Mouse (Mus musculus) heart, embryonic 16.5 days (tissue): Measurements from ENCODE around the gene Ccdc33. TPM values are rescaled to one million over a fixed set of nuclear protein-coding genes. Genes with fewer than 3 reads are reported as not detected.

ENCODE experiments used
- ATAC-seq: fragments of 200-750 bp; cut with Nextera tagmentation; replicated peaks from 2 replicates; pipeline ENCODE4 v1.8.0; 2017; ENCODE audit warnings: moderate number of reproducible peaks; ENCODE audit not compliant: insufficient read depth, low FRiP score; ENCODE audit errors: extremely low read depth
- H3K27ac ChIP-seq: fragments of 300-500 bp; sonication (generic); 2 replicates; pipeline ENCODE4 v1.5.1; 2014; ENCODE audit warnings: mild to moderate bottlenecking, low read length, control low read depth, moderate library complexity
- H3K27me3 ChIP-seq: fragments of 300-500 bp; sonication (generic); 2 replicates; pipeline ENCODE4 v1.6.1; 2014; ENCODE audit warnings: low read length, mixed read lengths; ENCODE audit not compliant: control insufficient read depth, insufficient read depth
- H3K36me3 ChIP-seq: fragments of 300-500 bp; sonication (generic); 2 replicates; pipeline ENCODE4 v1.6.1; 2014; ENCODE audit not compliant: control insufficient read depth, insufficient read depth
- H3K4me1 ChIP-seq: fragments of 300-500 bp; sonication (generic); 2 replicates; pipeline ENCODE4 v1.6.1; 2014; ENCODE audit warnings: low read length, mixed read lengths; ENCODE audit not compliant: control insufficient read depth, insufficient read depth
- H3K4me2 ChIP-seq: fragments of 300-500 bp; sonication (generic); 2 replicates; pipeline ENCODE4 v1.6.1; 2014; ENCODE audit warnings: low read depth, mild to moderate bottlenecking, control low read depth, low read length
- H3K4me3 ChIP-seq: fragments of 300-500 bp; sonication (generic); 2 replicates; pipeline ENCODE4 v1.5.1; 2014; ENCODE audit warnings: mild to moderate bottlenecking, control low read depth, low read length
- H3K9ac ChIP-seq: fragments of 300-500 bp; sonication (generic); 2 replicates; pipeline ENCODE4 v1.6.1; 2014; ENCODE audit warnings: low read length, control low read depth
- H3K9me3 ChIP-seq: fragments of 300-500 bp; sonication (generic); replicated peaks from 2 replicates; pipeline ENCODE4 v1.6.1; 2016; ENCODE audit warnings: low read length; ENCODE audit not compliant: control insufficient read depth
- WGBS: fragments of 180-500 bp; shearing (Covaris S2); extraction: QIAGEN DNeasy Blood & Tissue Kit; methylation state at CpG from one replicate; pipeline ENCODE4 v1.1.7; 2014; 5-methylcytosine and 5-hydroxymethylcytosine counted together
- polyA plus RNA-seq: library from polyadenylated mRNA; unstranded; fragments of >200 nt; fragmentation: Nextera tagmentation; extraction: Ambion mirVana; gene quantifications from 2 replicates; pipeline ENCODE4 v1.2.1, GENCODE M21; 2015

Ccdc33 gene
- polyA plus RNA-seq, 1 experiment from 2014 or later = 0.20 TPM

DNA sequence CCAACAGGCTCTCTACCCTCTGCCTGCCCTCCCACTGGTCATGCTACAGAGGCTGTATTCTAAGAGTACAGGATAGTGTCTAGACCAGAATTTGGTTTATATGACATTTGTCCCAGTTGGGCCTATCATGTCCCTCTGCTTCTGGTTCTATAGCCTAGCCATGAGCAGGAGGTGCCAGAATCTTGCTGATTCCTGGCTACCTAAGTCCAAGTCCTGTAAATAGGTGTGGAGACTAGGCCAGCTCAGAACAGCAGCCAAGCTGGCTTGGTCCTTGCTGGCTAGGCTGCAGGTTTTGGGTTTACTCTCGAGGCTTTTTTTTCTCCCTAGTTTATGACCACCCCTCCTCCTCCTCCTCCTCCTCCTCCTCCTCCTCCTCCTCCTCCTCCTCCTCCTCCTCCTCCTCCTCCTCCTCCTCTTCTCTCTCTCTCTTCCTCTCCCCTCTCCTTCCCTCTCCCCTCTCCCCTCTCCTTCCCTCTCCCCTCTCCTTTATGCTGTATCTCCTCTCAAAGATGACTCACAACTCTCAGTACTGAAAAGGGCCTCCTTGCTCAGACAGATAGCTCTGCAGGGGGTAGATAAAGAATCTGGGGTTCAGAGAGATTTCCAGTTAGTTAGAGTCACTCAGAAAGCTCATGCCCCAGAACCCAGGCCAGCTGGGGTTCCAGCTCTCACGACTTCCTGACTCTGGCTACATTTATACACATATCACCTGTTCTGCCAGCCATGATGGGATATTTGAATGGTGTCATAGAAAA, 91.0 kb downstream of the Ccdc33 start:
- Histone ChIP-seq H3K9me3 (no peaks in the 10 kb centered on the region), H3K4me1 (no peaks in the 10 kb centered on the region), H3K4me3 (no peak overlapping the region), H3K27ac (no peak overlapping the region), H3K36me3 (no peaks in the 10 kb centered on the region), H3K9ac (no peak overlapping the region), H3K4me2 (no peak overlapping the region), H3K27me3 (no peaks in the 10 kb centered on the region)
- 37% methylated on average over 2 of the region's 2 CpGs for WGBS
- no peak for ATAC-seq

DNA sequence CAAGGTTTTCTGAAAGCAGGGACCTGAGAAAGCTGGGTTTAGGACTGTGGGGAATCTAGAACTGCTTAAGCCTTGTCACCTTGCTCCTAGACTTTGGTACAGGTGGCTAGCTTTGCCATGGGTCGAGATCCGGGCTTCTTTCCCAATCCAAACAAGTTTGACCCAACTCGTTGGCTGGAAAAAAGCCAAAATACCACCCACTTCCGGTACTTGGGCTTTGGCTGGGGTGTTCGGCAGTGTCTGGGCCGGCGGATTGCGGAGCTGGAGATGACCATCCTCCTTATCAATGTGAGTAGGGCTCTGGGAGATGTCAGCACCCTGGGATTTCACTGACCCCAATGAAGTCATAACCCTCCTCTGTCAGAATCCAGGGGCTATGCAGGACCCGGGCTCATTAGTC, 92.6 kb downstream of the Ccdc33 start:
- H3K36me3 ChIP-seq = no peaks in the 10 kb centered on the region
- no peak overlapping the region for H3K9ac ChIP-seq
- no peaks in the 10 kb centered on the region for H3K27me3 ChIP-seq
- H3K4me3 ChIP-seq = no peak overlapping the region
- H3K4me2 ChIP-seq = no peak overlapping the region
- no peaks in the 10 kb centered on the region for H3K4me1 ChIP-seq
- no peaks in the 10 kb centered on the region for H3K9me3 ChIP-seq
- ATAC-seq = no peak
- H3K27ac ChIP-seq = no peak overlapping the region
- 70% methylated on average over 9 of the region's 9 CpGs for WGBS

DNA sequence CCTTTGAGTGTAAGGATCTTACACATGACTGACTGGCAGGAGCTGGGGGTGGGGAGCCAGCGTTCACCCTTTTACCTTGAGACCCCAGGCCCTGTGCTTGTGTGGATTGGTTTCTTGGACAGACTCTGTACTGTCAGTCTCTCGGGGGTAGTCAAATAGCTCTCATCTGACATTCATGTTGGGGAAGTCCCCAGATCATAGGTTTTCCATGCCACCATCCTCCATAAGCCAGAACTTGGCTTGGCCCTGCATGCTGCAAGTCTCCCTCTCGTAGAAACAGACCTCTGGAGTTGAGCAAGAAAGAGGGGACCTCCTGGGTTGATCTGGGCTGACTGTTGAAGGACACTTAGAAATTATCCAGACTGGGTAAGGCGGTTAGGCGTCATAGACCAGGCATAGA, 100.2 kb downstream of the Ccdc33 start:
- Histone ChIP-seq H3K27me3 (no peaks in the 10 kb centered on the region), H3K9ac (no peak overlapping the region), H3K4me1 (no peaks in the 10 kb centered on the region), H3K36me3 (no peaks in the 10 kb centered on the region), H3K4me2 (no peak overlapping the region), H3K9me3 (no peaks in the 10 kb centered on the region), H3K27ac (no peak overlapping the region), H3K4me3 (no peak overlapping the region)
- ATAC-seq = no peak
- 79% methylated on average over 5 of the region's 5 CpGs for WGBS

DNA sequence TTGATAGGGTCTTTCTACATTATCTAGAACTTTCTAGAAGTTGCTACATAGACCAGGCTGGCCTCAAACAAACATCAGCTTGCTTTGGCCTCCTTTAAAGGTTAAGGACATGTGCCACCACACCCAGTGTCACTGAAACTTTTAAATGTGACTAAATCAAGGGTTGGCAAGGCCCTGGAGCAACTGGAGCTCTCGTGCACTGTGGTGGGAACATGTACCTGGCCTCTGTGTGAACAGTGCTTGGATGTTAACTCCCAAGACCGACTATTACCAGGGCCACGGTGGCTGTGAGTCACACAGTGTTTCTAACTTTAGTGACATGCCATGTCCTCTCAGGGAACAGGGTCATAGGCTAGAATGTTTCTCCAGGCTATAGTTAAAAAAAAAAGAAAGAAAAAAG, 101.7 kb downstream of the Ccdc33 start:
- Histone ChIP-seq H3K4me1 (no peaks in the 10 kb centered on the region), H3K4me3 (no peak overlapping the region), H3K9me3 (no peaks in the 10 kb centered on the region), H3K27ac (no peak overlapping the region), H3K4me2 (no peak overlapping the region), H3K36me3 (no peaks in the 10 kb centered on the region), H3K9ac (no peak overlapping the region), H3K27me3 (no peaks in the 10 kb centered on the region)
- no peak for ATAC-seq
- WGBS = 40% methylated on average over 3 of the region's 3 CpGs

DNA sequence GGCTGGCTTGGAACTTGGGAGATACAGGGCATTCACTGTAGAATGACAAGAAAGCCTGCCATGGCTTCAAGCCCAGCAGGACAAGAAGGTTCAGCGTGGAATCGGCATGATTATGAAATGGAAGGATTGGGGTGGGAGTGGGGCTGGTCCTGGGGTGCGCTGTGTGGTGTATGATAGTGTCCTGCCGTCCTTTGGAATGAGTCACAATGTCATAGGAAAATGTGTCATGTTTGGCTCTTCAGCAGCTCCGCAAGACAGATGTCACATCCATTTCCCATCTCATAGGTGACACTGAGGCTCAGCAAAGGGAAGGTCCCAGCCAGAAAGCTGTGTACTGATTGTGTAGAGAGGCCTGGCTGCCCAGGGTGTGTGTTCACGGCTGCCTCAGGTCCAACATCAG, 102.8 kb downstream of the Ccdc33 start:
- Histone ChIP-seq H3K36me3 (no peaks in the 10 kb centered on the region), H3K4me2 (no peak overlapping the region), H3K27me3 (no peaks in the 10 kb centered on the region), H3K4me1 (no peaks in the 10 kb centered on the region), H3K27ac (no peak overlapping the region), H3K9ac (no peak overlapping the region), H3K4me3 (no peak overlapping the region), H3K9me3 (no peaks in the 10 kb centered on the region)
- ATAC-seq = no peak
- WGBS = 79% methylated on average over 6 of the region's 6 CpGs

DNA sequence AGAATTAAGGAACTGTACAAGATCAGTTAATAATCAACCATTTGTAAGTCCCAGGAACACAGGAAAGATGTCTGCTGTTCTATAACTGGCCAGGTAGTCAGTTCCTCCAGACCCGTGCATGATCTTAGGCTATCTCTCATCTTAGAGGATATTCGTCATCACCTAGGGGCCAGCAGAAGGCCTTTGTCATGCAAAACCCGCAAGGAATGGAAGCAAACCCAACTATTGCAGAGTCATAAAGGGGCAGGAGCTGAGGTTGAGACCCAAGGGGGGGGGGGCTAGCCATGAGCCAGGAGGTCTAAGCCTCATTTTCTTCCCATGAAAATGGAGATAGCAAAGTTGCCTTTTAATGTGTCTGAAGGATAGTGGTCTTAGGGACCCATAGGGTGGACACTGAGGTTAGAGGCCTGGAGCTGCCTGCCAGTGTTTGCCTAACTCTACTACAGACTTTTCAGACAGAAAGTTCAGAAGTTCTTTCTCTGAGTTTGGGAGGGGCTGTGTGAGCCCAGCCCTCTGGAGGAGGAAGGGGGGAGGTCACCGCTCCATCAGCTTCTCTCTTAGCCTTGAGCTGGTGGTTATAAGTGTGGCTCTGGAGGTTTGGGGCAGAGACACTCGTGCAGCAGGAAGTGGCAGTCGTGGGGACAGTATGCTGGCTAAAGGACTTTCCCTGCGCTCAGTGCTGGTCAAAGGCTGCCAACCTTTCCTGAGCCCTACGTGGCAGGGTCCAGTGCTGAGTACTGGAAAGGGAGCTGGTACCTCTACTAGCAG, 104.0 kb downstream of the Ccdc33 start:
- no peaks in the 10 kb centered on the region for H3K27me3 ChIP-seq
- H3K9ac ChIP-seq = no peak overlapping the region
- H3K36me3 ChIP-seq = no peaks in the 10 kb centered on the region
- no peak overlapping the region for H3K4me2 ChIP-seq
- no peaks in the 10 kb centered on the region for H3K9me3 ChIP-seq
- ATAC-seq = no peak
- H3K4me1 ChIP-seq = no peaks in the 10 kb centered on the region
- no peak overlapping the region for H3K27ac ChIP-seq
- H3K4me3 ChIP-seq = no peak overlapping the region
- 51% methylated on average over 8 of the region's 8 CpGs for WGBS

DNA sequence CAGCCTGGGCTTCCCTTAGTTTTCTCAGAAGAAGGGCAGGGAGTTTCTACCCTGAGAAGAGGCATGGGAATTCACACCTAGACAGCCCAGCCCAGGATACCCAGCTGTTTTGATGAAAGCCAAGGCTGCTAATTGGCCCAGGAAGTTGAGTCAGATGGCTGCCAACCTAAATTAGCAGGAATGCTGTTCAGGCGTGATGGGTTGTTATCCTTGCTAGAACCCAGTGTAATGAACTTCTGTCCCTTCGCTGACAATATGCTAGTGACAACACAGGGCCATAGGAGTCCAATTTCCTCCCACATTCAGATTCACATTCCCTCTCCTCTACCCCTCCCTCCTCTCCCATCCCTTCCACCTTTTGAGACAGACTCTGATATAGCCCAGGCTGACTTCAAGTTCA, 105.7 kb downstream of the Ccdc33 start:
- no peak overlapping the region for H3K9ac ChIP-seq
- no peaks in the 10 kb centered on the region for H3K36me3 ChIP-seq
- no peaks in the 10 kb centered on the region for H3K27me3 ChIP-seq
- ATAC-seq = no peak
- no peak overlapping the region for H3K4me3 ChIP-seq
- H3K4me1 ChIP-seq = no peaks in the 10 kb centered on the region; the same call in none of the 2 replicates
- H3K4me2 ChIP-seq = no peak overlapping the region
- WGBS = 48% methylated on average over 2 of the region's 2 CpGs
- H3K27ac ChIP-seq = no peak overlapping the region
- no peaks in the 10 kb centered on the region for H3K9me3 ChIP-seq

DNA sequence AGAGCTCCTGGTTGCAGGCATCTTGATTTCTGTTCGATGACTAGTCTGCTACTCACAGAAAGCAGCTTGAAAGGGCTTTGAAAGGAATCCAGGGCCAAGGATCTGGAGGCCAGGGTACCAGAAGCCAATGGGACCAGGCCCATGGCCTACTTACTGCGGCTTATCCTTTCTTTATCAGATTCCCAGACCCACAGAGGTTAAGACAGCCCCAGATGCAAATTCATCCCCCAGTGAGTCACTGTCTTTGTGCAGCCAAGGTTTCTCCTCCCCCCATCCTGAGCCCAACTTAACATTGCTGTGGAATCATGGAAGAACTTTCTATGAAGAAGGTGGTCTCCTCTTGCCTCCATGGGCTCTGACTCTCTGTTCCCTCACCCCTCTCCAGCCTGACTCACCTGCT, 106.1 kb downstream of the Ccdc33 start:
- Histone ChIP-seq H3K4me1 (no peaks in the 10 kb centered on the region; the same call in none of the 2 replicates), H3K36me3 (no peaks in the 10 kb centered on the region), H3K27me3 (no peaks in the 10 kb centered on the region), H3K4me3 (no peak overlapping the region), H3K27ac (no peak overlapping the region), H3K9ac (no peak overlapping the region), H3K4me2 (no peak overlapping the region), H3K9me3 (no peaks in the 10 kb centered on the region)
- ATAC-seq = no peak
- 56% methylated on average over 2 of the region's 2 CpGs for WGBS

DNA sequence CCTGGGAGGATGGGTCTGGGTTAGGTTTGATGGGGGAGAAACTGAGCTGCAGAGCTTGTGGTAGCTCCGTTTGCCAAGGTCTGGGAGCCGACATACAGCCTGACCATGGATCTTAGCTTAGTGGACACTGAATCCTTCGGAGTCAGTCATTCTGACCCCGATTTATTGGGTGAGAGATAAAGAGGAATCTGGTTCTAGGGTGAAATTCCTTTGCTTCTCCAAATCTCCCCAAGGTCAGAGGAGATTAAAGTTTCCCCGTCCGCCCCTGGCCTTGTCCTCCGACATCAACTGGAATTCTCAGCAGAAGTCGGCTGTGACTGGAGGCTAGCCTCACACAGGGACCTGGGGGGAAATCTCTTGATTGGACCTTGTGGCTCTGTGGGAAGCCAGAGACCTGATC, 107.1 kb downstream of the Ccdc33 start:
- Histone ChIP-seq H3K4me3 (no peak overlapping the region), H3K9me3 (no peaks in the 10 kb centered on the region), H3K36me3 (no peaks in the 10 kb centered on the region), H3K9ac (no peak overlapping the region), H3K27ac (no peak overlapping the region), H3K27me3 (no peaks in the 10 kb centered on the region), H3K4me2 (no peak overlapping the region), H3K4me1 (no peaks in the 10 kb centered on the region; the same call in none of the 2 replicates)
- ATAC-seq = no peak
- WGBS = 62% methylated on average over 8 of the region's 8 CpGs
